Mouse (Mus musculus): Measurements from ENCODE around the gene Selenow. TPM values are rescaled to one million over a fixed set of nuclear protein-coding genes. Genes with fewer than 3 reads are reported as not detected.

Gene Selenow
- total and polyA plus RNA-seq, 2 experiments from 2014 or later, result 566 to 1,894 TPM

DNA sequence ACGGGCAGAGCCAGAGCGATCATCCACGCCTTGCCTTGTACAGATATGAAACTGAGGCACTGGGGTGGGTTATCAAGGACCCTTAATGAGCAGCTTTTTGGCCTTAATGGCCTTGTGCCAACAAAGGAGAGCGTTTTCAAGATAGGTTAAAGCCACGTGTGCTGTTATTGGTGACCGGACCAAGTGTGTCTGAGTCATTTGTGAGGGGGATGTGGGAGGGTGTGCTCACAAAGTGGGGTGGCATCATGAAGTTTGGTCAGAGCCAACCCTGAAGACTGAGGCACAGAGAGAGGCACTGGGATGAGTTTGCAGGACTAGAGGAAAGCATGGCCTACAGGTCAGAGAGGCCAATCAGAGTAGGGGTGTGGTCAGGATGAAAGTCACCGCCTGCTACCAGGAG lies 32.2 kb upstream of the Selenow start:
- DNase-seq (ENCODE audit: low spot score), result no peak
- H3K27ac ChIP-seq, result no peak overlapping the region
- no peaks in the 10 kb centered on the region for H3K9me3 ChIP-seq (ENCODE audit: low read length)
- H3K27me3 ChIP-seq (ENCODE audit: insufficient read depth, low read length), result no peaks in the 10 kb centered on the region
- 95% methylated on average over 7 of the region's 7 CpGs for WGBS
- H3K36me3 ChIP-seq (ENCODE audit: insufficient read depth, low read length), result no peaks in the 10 kb centered on the region
- no peak overlapping the region for H3K9ac ChIP-seq (replicated peaks; ENCODE audit: low read length)
- no peak for TF ChIP-seq CTCF (IDR thresholded peaks at IDR 0.05; ENCODE audit: low read depth)
- no peak overlapping the region for H3K4me2 ChIP-seq (ENCODE audit: low read depth, low read length)
- H3K4me1 ChIP-seq (ENCODE audit: insufficient read depth, low read length), result no peaks in the 10 kb centered on the region
- no peak overlapping the region for H3K4me3 ChIP-seq (ENCODE audit: low read length)
- ATAC-seq, result peak; percentile 11; the same call in 1 of the 2 replicates

- no peaks in the 10 kb centered on the region for H3K36me3 ChIP-seq (ENCODE audit: insufficient read depth, low read length)
- ATAC-seq (no peak), DNase-seq (ENCODE audit: low spot score) (no peak)
- H3K4me2 ChIP-seq (ENCODE audit: low read depth, low read length), result no peak overlapping the region
- peak; percentile 47; the same call in 1 of the 2 replicates for TF ChIP-seq CTCF (IDR thresholded peaks at IDR 0.05; ENCODE audit: low read depth)
- H3K9ac ChIP-seq (replicated peaks; ENCODE audit: low read length), result no peak overlapping the region
- H3K27ac ChIP-seq, result no peak overlapping the region
- 89% methylated on average over 13 of the region's 13 CpGs for WGBS
- H3K27me3 ChIP-seq (ENCODE audit: insufficient read depth, low read length), result no peaks in the 10 kb centered on the region
- H3K9me3 ChIP-seq (ENCODE audit: low read length), result no peaks in the 10 kb centered on the region
- H3K4me1 ChIP-seq (ENCODE audit: insufficient read depth, low read length), result no peaks in the 10 kb centered on the region
- H3K4me3 ChIP-seq (ENCODE audit: low read length), result no peak overlapping the region
These were observed 31.3 kb upstream of the Selenow start for GRCm38 (mm10) chr7:15953307-15954074.

GRCm38 (mm10) chr7:15952416-15952815 lies 30.2 kb upstream of the Selenow start:
- Histone ChIP-seq H3K36me3 (ENCODE audit: insufficient read depth, low read length) (no peaks in the 10 kb centered on the region), H3K9ac (replicated peaks; ENCODE audit: low read length) (no peak overlapping the region), H3K4me3 (ENCODE audit: low read length) (no peak overlapping the region), H3K27me3 (ENCODE audit: insufficient read depth, low read length) (no peaks in the 10 kb centered on the region), H3K4me2 (ENCODE audit: low read depth, low read length) (no peak overlapping the region), H3K27ac (no peak overlapping the region), H3K9me3 (ENCODE audit: low read length) (no peaks in the 10 kb centered on the region), H3K4me1 (ENCODE audit: insufficient read depth, low read length) (no peaks in the 10 kb centered on the region)
- 83% methylated on average over 3 of the region's 3 CpGs for WGBS
- no peak for ATAC-seq
- no peak for TF ChIP-seq CTCF (IDR thresholded peaks at IDR 0.05; ENCODE audit: low read depth)
- no peak for DNase-seq (ENCODE audit: low spot score)

DNA sequence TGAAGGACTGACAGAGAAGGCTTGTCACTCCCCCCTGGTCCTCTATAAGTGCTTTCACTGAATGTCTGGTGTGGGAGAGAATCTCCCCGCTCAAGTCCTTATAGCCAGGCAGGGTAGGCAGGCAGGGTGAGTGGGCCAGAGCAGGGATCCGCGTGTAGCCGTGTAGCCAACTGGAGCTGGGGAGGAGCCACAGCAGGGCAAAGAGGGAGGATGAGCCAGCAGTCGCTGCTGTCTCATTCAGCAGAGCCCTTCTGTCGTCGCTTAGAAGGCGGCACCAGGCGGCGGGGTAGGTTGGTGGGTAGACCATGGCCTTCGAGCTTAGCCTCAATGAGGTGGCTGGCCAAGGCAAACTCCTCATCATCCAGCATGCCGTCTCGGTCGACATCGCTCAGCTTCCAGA lies 27.8 kb upstream of the Selenow start:
- DNase-seq (ENCODE audit: low spot score) (no peak), ATAC-seq (no peak)
- H3K27ac ChIP-seq, result no peak overlapping the region
- peaks cover 2% of the 10 kb centered on the region; the same call in 1 of the 2 replicates for H3K4me1 ChIP-seq (ENCODE audit: insufficient read depth, low read length)
- WGBS, result 93% methylated on average over 15 of the region's 15 CpGs
- H3K36me3 ChIP-seq (ENCODE audit: insufficient read depth, low read length), result no peaks in the 10 kb centered on the region
- no peak overlapping the region for H3K4me2 ChIP-seq (ENCODE audit: low read depth, low read length)
- no peak overlapping the region for H3K9ac ChIP-seq (replicated peaks; ENCODE audit: low read length)
- no peaks in the 10 kb centered on the region for H3K9me3 ChIP-seq (ENCODE audit: low read length)
- H3K27me3 ChIP-seq (ENCODE audit: insufficient read depth, low read length), result no peaks in the 10 kb centered on the region
- no peak overlapping the region for H3K4me3 ChIP-seq (ENCODE audit: low read length)
- no peak for TF ChIP-seq CTCF (IDR thresholded peaks at IDR 0.05; ENCODE audit: low read depth)

DNA sequence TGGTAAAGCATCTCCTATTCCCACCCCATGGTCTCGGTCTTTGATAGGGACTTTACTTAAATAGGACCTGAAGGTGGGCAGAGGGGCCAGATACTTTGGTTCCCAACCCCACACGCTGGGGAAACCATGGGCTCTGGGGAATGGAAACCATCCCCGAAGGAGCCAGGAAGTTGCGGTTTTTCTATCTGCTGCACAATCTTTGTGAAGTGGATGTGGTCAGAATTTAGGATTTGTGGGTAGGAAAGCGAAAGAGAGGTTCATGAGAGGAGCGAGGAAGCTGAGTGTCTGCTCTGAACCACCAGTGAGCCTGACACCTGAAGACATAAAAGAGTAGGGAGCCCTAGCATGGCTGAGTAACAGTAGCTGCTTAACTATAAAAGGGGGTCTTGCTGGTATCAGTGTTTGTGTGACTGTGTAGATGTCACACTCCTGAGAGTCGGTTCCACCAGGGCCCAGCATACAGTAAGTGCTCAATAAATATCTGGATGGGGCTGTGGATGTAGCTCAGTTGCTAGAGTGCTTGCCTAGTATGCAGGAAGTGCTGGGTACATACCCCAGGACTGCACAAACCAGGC lies 27.1 kb upstream of the Selenow start:
- H3K36me3 ChIP-seq (ENCODE audit: insufficient read depth, low read length), result no peaks in the 10 kb centered on the region
- ATAC-seq, result no peak
- 87% methylated on average over 7 of the region's 7 CpGs for WGBS

GRCm38 (mm10) chr7:15948381-15948941 lies 26.3 kb upstream of the Selenow start:
- H3K4me2 ChIP-seq (ENCODE audit: low read depth, low read length), result peak overlapping the region; percentile 39
- H3K9ac ChIP-seq (replicated peaks; ENCODE audit: low read length), result no peak overlapping the region
- no peaks in the 10 kb centered on the region for H3K9me3 ChIP-seq (ENCODE audit: low read length)
- peak; percentile 85 for TF ChIP-seq CTCF (IDR thresholded peaks at IDR 0.05; ENCODE audit: low read depth)
- H3K27ac ChIP-seq, result no peak overlapping the region
- H3K4me3 ChIP-seq (ENCODE audit: low read length), result no peak overlapping the region
- H3K27me3 ChIP-seq (ENCODE audit: insufficient read depth, low read length), result no peaks in the 10 kb centered on the region
- DNase-seq (ENCODE audit: low spot score), result peak; percentile 71
- 6% methylated on average over 23 of the region's 23 CpGs for WGBS
- H3K4me1 ChIP-seq (ENCODE audit: insufficient read depth, low read length), result peaks cover 6% of the 10 kb centered on the region; the same call in 1 of the 2 replicates
- ATAC-seq, result peak; percentile 16; the same call in 1 of the 2 replicates
- 0 out of 2 replicates have a peak, but pooled peaks cover 3% of the 10 kb centered on the region for H3K36me3 ChIP-seq (ENCODE audit: insufficient read depth, low read length)

More for the DNA sequence above, 27.1 kb upstream of the Selenow start:
- Histone ChIP-seq H3K4me3 (ENCODE audit: low read length) (no peak overlapping the region), H3K9ac (replicated peaks; ENCODE audit: low read length) (no peak overlapping the region), H3K27me3 (ENCODE audit: insufficient read depth, low read length) (no peaks in the 10 kb centered on the region), H3K27ac (no peak overlapping the region), H3K4me2 (ENCODE audit: low read depth, low read length) (no peak overlapping the region), H3K4me1 (ENCODE audit: insufficient read depth, low read length) (peaks cover 6% of the 10 kb centered on the region; the same call in 1 of the 2 replicates), H3K9me3 (ENCODE audit: low read length) (no peaks in the 10 kb centered on the region)
- no peak for TF ChIP-seq CTCF (IDR thresholded peaks at IDR 0.05; ENCODE audit: low read depth)
- DNase-seq (ENCODE audit: low spot score), result no peak

All from hindbrain, postnatal 0 days (tissue).